Mouse (Mus musculus): Measurements from ENCODE around the gene Bace1. TPM values are rescaled to one million over a fixed set of nuclear protein-coding genes. Genes with fewer than 3 reads are reported as not detected.

Gene Bace1
- polyA plus RNA-seq (2014; fragmentation: Illumina TruSeq; extraction: RNeasy Lipid Tissue Mini Kit (QIAGEN cat#74804); ENCODE audit: low read depth, low replicate concordance): 19.7 TPM

GRCm38 (mm10) chr9:45838434-45839138 is at the start of gene Bace1:
TSS of gene Bace1 (plus strand) at chr9:45838580.

GRCm38 (mm10) chr9:45828291-45828963 is 10.0 kb upstream of the Bace1 start, which contains the start of gene Cep164:
TSS of gene Cep164 (minus strand) at chr9:45828691.

GRCm38 (mm10) chr9:45906355-45907077 is 68.1 kb downstream of the Bace1 start, which contains the start of the genes Pcsk7 and Rnf214:
TSS of gene Pcsk7 (plus strand) at chr9:45906497.
TSS of gene Rnf214 (minus strand) at chr9:45906911.

Other genes with a start within 250 kb of the Bace1 start
- 7.6 TPM for gene Cep164, start 9.9 kb upstream of the Bace1 start, polyA plus RNA-seq (2014; fragmentation: Illumina TruSeq; extraction: RNeasy Lipid Tissue Mini Kit (QIAGEN cat#74804); ENCODE audit: low read depth, low replicate concordance)
- gene Pcsk7, start 67.9 kb downstream of the Bace1 start, polyA plus RNA-seq (2014; fragmentation: Illumina TruSeq; extraction: RNeasy Lipid Tissue Mini Kit (QIAGEN cat#74804); ENCODE audit: low read depth, low replicate concordance): 16.3 TPM
- 23.4 TPM for gene Rnf214, start 68.3 kb downstream of the Bace1 start, polyA plus RNA-seq (2014; fragmentation: Illumina TruSeq; extraction: RNeasy Lipid Tissue Mini Kit (QIAGEN cat#74804); ENCODE audit: low read depth, low replicate concordance)
- 94.0 TPM for gene Tagln, start 97.5 kb downstream of the Bace1 start, polyA plus RNA-seq (2014; fragmentation: Illumina TruSeq; extraction: RNeasy Lipid Tissue Mini Kit (QIAGEN cat#74804); ENCODE audit: low read depth, low replicate concordance)
- gene Sidt2, start 116.7 kb downstream of the Bace1 start, polyA plus RNA-seq (2014; fragmentation: Illumina TruSeq; extraction: RNeasy Lipid Tissue Mini Kit (QIAGEN cat#74804); ENCODE audit: low read depth, low replicate concordance): 65.0 TPM
- gene Pafah1b2, start 174.1 kb downstream of the Bace1 start, polyA plus RNA-seq (2014; fragmentation: Illumina TruSeq; extraction: RNeasy Lipid Tissue Mini Kit (QIAGEN cat#74804); ENCODE audit: low read depth, low replicate concordance): 31.4 TPM
- gene Sik3, start 174.2 kb downstream of the Bace1 start, polyA plus RNA-seq (2014; fragmentation: Illumina TruSeq; extraction: RNeasy Lipid Tissue Mini Kit (QIAGEN cat#74804); ENCODE audit: low read depth, low replicate concordance): 47.0 TPM